Mouse (Mus musculus) hindbrain, embryonic 10.5 days (tissue): ENCODE measurements around the gene Pnpla3. TPM values are rescaled to one million over a fixed set of nuclear protein-coding genes. Genes with fewer than 3 reads are reported as not detected.
A peak's percentile ranks its signal among the peaks of the same experiment; 100 is the strongest.
"Not testable (repeated sequence)": the region's sequence is repeated elsewhere in the genome, so short reads cannot be mapped to it uniquely, and the experiment has no call there.

Source experiments
- DNase-seq: peaks from one replicate; pipeline ENCODE4 v3.0.0-alpha.2; 2017; ENCODE audit warnings: low spot score
- H3K27ac ChIP-seq: fragments of 300-500 bp; sonication (generic); 2 replicates; pipeline ENCODE4 v1.5.1; 2016; ENCODE audit warnings: mild to moderate bottlenecking, moderate library complexity
- H3K27me3 ChIP-seq: fragments of 300-500 bp; sonication (generic); 2 replicates; pipeline ENCODE4 v1.6.1; 2016; ENCODE audit warnings: mild to moderate bottlenecking; ENCODE audit not compliant: poor library complexity, insufficient read depth, severe bottlenecking
- H3K36me3 ChIP-seq: fragments of 300-500 bp; sonication (generic); 2 replicates; pipeline ENCODE4 v1.6.1; 2016; ENCODE audit warnings: mild to moderate bottlenecking, moderate library complexity
- H3K4me1 ChIP-seq: fragments of 300-500 bp; sonication (generic); replicated peaks from 2 replicates; pipeline ENCODE4 v1.6.1; 2016; ENCODE audit warnings: mild to moderate bottlenecking
- H3K4me3 ChIP-seq: fragments of 300-500 bp; sonication (generic); 2 replicates; pipeline ENCODE4 v1.5.1; 2016; ENCODE audit warnings: mild to moderate bottlenecking, moderate library complexity
- H3K9me3 ChIP-seq: fragments of 300-500 bp; sonication (generic); 2 replicates; pipeline ENCODE4 v1.6.1; 2016; ENCODE audit warnings: mild to moderate bottlenecking, moderate library complexity
- WGBS: fragments of 180-500 bp; shearing (Covaris S2); methylation state at CpG from one replicate; pipeline ENCODE4 v1.1.7; 2016; 5-methylcytosine and 5-hydroxymethylcytosine counted together
- polyA plus RNA-seq: library from polyadenylated mRNA; unstranded; fragments of >200 nt; fragmentation: Nextera tagmentation; extraction: Ambion mirVana; gene quantifications from 2 replicates; pipeline ENCODE4 v1.2.1, GENCODE M21; 2016

The Pnpla3 gene
- polyA plus RNA-seq, 1 experiment from 2014 or later, result 0.88 TPM

DNA sequence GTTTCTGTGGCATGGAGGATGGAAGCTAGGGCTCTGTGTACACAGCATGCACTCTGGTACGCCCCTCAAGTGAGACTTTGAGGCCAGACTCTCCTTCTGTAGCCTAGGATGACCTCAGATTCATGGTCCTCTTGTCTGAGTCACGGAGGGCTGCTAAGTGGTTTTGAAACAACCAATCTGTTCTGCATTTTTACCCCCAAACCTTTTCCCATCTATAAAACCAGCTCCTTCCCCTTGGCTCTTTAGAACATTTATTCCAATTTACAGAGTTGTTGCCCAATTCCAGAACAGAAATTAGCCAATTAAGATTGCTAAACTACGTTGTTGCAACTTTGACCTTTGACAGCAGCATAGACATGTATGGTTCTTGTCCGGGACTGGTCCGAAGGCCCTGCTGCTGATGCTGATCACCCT lies 28.0 kb upstream of the Pnpla3 start:
- DNase-seq, result no peak
- Histone ChIP-seq H3K27me3 (no peaks in the 10 kb centered on the region), H3K4me1 (peaks cover 27% of the 10 kb centered on the region), H3K36me3 (no peaks in the 10 kb centered on the region), H3K4me3 (no peak overlapping the region), H3K27ac (no peak overlapping the region), H3K9me3 (no peaks in the 10 kb centered on the region)
- 89% methylated on average over 5 of the region's 5 CpGs for WGBS

DNA sequence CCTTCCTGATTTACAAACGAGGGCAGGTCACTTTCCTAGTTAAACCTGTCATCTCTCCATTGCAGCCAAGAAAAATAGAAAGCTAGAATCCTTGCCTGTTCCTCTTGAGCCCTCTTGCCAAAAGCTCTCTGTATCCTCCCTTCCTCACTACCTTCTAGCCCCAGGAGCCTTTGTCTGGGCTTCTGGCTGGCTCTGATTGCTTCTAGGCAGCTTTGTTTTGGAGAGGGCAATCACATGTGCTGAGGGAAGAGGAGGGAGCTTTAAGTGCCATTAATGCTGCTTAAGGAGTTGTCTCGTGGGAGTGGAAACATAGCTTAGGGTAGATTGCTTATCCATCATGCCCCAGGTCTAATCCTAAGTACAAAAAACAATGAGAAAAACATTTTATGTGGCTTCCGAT lies 27.5 kb upstream of the Pnpla3 start:
- H3K27ac ChIP-seq, result no peak overlapping the region; the same call in 1 of the 2 replicates
- H3K4me3 ChIP-seq, result no peak overlapping the region
- 74% methylated on average over 3 of the region's 3 CpGs for WGBS
- no peaks in the 10 kb centered on the region for H3K9me3 ChIP-seq
- peaks cover 27% of the 10 kb centered on the region for H3K4me1 ChIP-seq
- H3K36me3 ChIP-seq, result no peaks in the 10 kb centered on the region
- DNase-seq, result no peak
- no peaks in the 10 kb centered on the region for H3K27me3 ChIP-seq

DNA sequence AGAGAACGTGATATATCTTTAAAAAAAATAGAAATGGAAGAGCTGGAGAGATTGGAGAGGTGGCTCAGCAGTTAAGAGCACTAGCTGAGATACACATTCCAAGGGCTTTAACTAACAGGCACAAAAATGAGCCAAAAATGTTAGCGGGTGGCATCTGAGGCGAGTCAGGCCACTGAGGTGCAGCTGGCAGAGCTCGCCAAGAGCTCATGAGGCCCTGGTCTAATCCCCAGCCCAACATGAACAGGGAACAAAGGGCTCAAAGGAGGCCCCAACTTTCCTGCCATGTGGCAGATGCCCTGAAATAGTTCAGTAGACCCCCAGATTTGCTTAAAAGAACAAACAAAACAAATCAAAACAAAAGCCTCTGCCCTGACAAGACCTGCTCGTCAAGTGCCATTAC lies 26.7 kb upstream of the Pnpla3 start:
- no peak for DNase-seq
- Histone ChIP-seq H3K36me3 (no peaks in the 10 kb centered on the region), H3K4me3 (no peak overlapping the region), H3K27me3 (no peaks in the 10 kb centered on the region), H3K4me1 (peaks cover 27% of the 10 kb centered on the region), H3K27ac (0 out of 2 replicates have a peak overlapping the region, but pooled peaks have one; percentile 19), H3K9me3 (no peaks in the 10 kb centered on the region)
- WGBS, result 75% methylated on average over 5 of the region's 5 CpGs

DNA sequence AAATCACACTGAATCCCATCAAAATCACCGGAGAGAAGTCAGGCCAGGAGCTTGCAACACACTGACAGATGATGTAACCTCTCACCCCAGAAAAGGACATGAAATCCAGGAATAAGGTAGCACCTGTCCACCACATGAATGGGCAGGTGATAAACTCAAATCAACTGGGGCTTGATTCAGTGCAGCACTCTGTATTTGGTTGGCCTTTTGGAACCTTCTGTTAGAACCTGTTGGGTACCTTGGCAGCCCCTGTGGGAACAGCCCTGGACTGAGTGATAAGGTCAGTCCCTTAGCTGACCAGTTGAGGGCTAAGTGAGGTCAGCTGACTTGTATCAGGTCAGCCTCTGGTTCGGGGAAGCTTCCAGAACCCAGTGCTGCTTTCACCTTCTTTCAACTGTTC lies 11.5 kb upstream of the Pnpla3 start:
- H3K4me1 ChIP-seq, result no peaks in the 10 kb centered on the region
- no peak for DNase-seq
- no peaks in the 10 kb centered on the region for H3K27me3 ChIP-seq
- 89% methylated on average over 2 of the region's 2 CpGs for WGBS
- no peak overlapping the region for H3K4me3 ChIP-seq
- no peak overlapping the region for H3K27ac ChIP-seq
- no peaks in the 10 kb centered on the region for H3K36me3 ChIP-seq
- no peaks in the 10 kb centered on the region for H3K9me3 ChIP-seq

DNA sequence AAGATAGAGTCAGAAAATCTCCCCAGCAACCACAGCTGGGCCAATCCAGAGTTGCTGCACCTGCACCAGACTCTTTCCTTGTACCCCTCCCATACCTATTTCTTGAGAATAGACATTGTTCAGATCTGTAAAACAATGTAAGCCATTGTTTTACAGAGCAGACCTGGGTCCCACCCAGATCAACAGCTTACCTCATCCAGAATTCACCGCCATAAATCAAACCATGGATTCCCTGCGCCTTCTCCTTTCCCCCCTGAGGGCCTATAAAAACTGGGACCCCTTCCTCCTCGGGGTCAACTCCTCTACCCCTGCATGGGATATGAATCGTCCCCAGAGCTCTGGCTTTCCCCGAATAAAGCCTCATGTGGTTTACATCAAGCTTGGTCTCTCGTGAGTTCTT lies 10.1 kb upstream of the Pnpla3 start:
- not testable (repeated sequence) for H3K27me3 ChIP-seq, H3K4me3 ChIP-seq, H3K36me3 ChIP-seq, DNase-seq, H3K4me1 ChIP-seq, H3K9me3 ChIP-seq, H3K27ac ChIP-seq
- WGBS, result 93% methylated on average over 6 of the region's 6 CpGs

DNA sequence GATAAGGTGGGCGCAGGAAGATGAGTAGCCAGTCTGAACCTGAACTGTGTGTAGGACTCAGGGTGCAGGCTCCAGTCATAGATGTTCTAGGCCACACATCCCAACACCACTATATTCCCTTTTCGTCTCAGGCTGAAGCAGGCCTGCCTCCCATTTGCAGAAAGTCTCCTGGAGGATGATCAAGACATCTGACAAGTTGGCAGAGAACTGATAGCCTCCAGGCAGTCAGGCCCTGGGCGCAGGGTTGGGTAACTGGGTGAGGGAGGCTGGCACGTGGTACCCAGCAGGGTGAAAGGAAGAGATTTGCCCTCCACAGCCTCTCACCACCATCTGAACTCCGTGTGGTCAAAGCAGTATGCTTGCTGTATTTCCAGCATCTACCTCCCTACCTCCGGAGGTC lies 5.8 kb upstream of the Pnpla3 start:
- DNase-seq, result no peak
- H3K27ac ChIP-seq, result no peak overlapping the region
- H3K27me3 ChIP-seq, result no peaks in the 10 kb centered on the region
- no peaks in the 10 kb centered on the region for H3K36me3 ChIP-seq
- H3K9me3 ChIP-seq, result no peaks in the 10 kb centered on the region
- no peak overlapping the region for H3K4me3 ChIP-seq
- peaks cover under 1% of the 10 kb centered on the region for H3K4me1 ChIP-seq
- 81% methylated on average over 6 of the region's 6 CpGs for WGBS

DNA sequence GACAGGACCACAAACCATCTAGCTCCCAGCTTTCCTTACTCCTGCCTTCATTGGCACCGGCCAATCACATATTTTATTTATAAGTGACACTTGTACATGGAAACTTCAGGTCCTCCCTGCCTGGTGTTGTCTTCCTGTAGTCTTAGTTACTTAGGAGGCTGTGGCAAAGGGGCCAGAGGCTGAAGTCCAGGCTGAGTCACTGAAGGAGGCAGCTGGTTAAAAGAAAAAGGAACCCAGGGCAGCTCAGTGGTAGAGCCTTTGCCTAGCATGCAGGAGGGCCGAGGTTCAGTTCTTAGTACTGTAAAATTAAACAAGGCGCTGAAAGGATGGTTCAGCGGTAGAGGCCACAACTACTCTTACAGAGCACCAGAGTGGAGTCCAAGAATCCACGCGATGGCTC lies 819 bp upstream of the Pnpla3 start:
- peak overlapping the region; percentile 82; the same call in 1 of the 2 replicates for H3K27ac ChIP-seq
- no peak overlapping the region for H3K4me3 ChIP-seq
- peaks cover 23% of the 10 kb centered on the region for H3K27me3 ChIP-seq
- WGBS, result 72% methylated on average over 6 of the region's 6 CpGs
- no peaks in the 10 kb centered on the region for H3K36me3 ChIP-seq
- no peak for DNase-seq
- no peaks in the 10 kb centered on the region for H3K9me3 ChIP-seq
- H3K4me1 ChIP-seq, result peaks cover 24% of the 10 kb centered on the region

DNA sequence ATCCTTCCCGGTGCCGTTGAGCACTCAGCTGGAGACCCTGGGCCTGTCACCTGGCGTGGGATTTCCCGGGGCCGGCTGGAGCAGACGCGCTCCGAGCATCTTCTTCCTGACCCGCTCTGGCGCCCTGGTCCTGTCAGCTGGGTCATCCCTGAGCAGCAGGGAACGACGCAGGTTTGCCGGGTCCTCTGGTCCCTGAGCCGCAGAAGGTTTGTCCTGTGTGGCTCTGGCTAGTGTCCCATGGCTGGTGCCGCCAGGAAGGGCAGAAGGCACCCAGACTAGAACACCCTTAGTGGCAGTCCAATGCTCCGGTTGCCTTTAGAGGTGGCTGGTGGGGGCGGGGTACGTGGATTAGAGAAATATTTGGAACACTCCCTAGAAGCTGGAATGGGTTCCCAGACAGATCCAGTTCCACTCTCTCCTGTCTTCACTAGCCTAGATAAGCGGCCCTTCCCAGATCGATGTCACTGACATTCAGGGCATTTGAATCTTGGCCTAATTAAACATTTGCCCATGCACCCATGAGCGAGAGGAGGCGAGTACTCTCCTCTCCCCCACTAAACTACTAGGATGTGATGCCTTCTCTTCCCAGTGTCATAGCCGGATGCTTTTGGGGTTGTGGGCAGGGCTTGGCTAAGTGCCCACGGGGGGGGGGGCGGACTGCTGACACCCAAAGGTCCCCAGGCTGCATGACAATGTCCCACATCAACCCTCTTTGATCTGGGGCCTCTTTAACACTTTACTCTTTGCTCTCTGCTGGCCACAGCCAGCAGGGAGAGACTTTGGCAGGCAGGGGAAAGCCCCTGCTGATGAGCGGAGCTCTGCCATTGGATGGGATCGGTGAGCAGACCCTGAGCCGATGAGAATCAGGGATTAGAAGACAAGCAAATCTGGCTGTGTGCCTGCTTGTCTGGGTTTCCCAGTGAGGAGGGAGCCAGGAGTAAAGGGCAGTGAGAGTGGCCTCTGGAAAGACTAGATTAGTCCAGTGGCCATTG lies 829 bp downstream of the Pnpla3 start:
- Histone ChIP-seq H3K9me3 (no peaks in the 10 kb centered on the region), H3K4me3 (peak overlapping the region; percentile 66), H3K27me3 (peaks cover 23% of the 10 kb centered on the region), H3K36me3 (no peaks in the 10 kb centered on the region), H3K27ac (peak overlapping the region; percentile 82), H3K4me1 (peaks cover 24% of the 10 kb centered on the region)
- WGBS, result 2% methylated on average over 28 of the region's 28 CpGs
- DNase-seq, result peak; percentile 19

DNA sequence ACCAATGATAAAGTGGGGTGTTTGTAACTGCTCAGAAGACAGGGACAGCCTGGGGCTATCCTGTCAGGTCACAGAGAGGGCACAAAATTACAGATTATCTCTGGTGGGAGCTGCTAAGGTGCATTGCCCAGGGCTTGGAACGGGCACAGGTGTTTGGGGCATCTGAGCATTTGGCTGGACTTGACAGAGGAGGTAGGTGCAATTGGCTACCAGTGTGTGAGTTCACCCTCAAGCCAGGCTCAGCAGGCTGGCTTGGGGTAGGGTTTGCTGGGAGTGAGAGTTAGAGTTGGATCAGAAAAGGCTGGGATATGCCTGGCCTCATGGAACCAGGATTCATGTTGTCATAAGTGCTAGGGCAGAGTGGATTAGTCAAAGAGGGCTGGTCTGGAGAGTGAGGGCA lies 1.9 kb downstream of the Pnpla3 start:
- peaks cover 24% of the 10 kb centered on the region for H3K4me1 ChIP-seq
- DNase-seq, result no peak
- H3K36me3 ChIP-seq, result no peaks in the 10 kb centered on the region
- H3K27me3 ChIP-seq, result peaks cover 23% of the 10 kb centered on the region
- no peak overlapping the region for H3K27ac ChIP-seq
- H3K4me3 ChIP-seq, result no peak overlapping the region
- WGBS, result 71% methylated on average over 1 of the region's 1 CpGs
- H3K9me3 ChIP-seq, result no peaks in the 10 kb centered on the region

DNA sequence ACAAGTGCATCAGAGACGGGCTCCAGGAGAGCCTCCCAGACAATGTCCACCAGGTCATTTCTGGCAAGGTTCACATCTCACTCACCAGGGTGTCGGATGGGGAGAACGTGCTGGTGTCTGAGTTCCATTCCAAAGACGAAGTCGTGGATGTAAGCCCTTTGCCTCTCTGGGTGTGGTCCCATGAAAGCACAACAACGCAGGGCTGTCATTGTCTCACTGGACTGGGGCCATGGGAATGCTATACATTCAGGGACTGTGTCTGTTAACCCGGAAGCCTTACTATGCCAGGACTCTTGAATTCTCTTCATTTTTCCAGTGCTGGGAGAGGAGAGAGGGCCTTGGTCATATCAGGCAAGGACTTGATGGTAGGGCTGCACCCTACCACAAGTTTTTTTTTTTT lies 3.5 kb downstream of the Pnpla3 start:
- Histone ChIP-seq H3K9me3 (no peaks in the 10 kb centered on the region), H3K4me1 (peaks cover 24% of the 10 kb centered on the region), H3K27me3 (peaks cover 23% of the 10 kb centered on the region), H3K36me3 (no peaks in the 10 kb centered on the region), H3K4me3 (no peak overlapping the region), H3K27ac (no peak overlapping the region)
- DNase-seq, result no peak
- 85% methylated on average over 7 of the region's 7 CpGs for WGBS

DNA sequence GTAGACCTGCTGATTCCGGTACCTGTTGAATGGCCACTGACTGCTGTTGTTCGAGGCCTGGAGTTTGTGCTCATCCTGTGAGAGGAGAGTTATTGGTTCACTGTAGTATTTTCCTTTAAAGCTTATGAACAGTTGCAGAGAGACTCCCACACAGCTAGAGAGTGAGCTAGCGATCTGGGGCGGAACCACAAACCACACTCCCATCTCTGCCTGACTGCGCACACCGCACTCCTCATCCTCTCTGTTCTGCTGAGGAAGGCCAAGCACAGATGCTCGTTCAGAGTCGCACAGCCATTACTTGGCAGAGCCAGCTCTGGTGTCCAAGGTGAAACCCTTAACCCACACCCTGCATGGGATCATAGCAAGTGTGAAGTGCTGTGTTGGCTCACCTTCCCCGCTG lies 11.1 kb downstream of the Pnpla3 start:
- Histone ChIP-seq H3K36me3 (no peaks in the 10 kb centered on the region), H3K4me1 (peaks cover 15% of the 10 kb centered on the region), H3K9me3 (no peaks in the 10 kb centered on the region), H3K27ac (no peak overlapping the region), H3K27me3 (peaks cover 9% of the 10 kb centered on the region; the same call in 1 of the 2 replicates), H3K4me3 (no peak overlapping the region)
- no peak for DNase-seq
- WGBS, result 93% methylated on average over 9 of the region's 9 CpGs

DNA sequence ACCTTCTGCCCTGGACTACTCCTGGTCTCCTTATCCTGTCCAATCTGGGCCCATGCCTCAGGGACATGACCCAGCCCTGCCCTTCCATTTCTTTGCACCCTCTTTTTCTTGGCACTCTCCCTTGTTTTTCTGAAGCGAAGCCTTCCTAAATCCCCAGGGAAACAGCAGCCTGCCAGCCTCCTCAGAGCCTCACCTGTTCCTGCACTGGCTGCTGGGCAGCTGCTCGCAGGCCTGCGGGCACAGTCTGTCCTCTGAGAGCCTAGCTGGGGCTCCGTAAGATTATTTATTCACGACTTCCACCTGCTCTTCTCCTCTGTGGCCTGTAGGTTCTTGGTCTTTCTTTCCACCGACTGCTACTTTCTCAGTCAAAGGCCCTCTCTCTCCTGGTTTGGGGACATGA lies 14.4 kb downstream of the Pnpla3 start:
- no peak for DNase-seq
- Histone ChIP-seq H3K9me3 (no peaks in the 10 kb centered on the region), H3K27ac (no peak overlapping the region), H3K4me1 (peaks cover 24% of the 10 kb centered on the region), H3K4me3 (no peak overlapping the region), H3K27me3 (peaks cover 9% of the 10 kb centered on the region; the same call in 1 of the 2 replicates), H3K36me3 (no peaks in the 10 kb centered on the region)
- WGBS, result 63% methylated on average over 6 of the region's 6 CpGs

DNA sequence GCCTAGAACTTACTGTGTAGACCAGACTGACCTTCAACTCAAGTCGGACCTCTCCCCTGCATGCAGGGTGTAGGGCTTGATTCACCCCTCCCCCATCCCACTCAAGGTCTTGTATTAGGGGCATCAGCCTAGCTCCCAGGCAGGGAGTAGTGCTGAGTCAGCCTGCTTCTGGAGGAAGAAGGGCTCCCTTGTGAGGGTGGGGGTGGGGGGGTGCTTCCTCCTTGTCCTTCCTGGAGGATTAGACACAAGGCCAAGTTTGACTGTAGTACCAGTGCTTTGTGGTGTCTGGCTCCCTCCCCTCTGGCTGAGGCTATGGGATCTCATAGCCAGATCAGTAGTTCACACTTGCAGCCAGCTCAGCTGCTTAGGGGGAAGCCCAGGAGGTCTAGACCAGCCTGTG lies 16.3 kb downstream of the Pnpla3 start:
- H3K9me3 ChIP-seq, result no peaks in the 10 kb centered on the region
- H3K4me3 ChIP-seq, result no peak overlapping the region
- WGBS, result 47% methylated on average over 1 of the region's 1 CpGs
- DNase-seq, result peak; percentile 22
- peaks cover 9% of the 10 kb centered on the region; the same call in 1 of the 2 replicates for H3K27me3 ChIP-seq
- peaks cover 24% of the 10 kb centered on the region for H3K4me1 ChIP-seq
- 0 out of 2 replicates have a peak overlapping the region, but pooled peaks have one; percentile 14 for H3K27ac ChIP-seq
- no peaks in the 10 kb centered on the region for H3K36me3 ChIP-seq
